Mouse (Mus musculus): ENCODE data around the gene Btbd6. TPM values are rescaled to one million over a fixed set of nuclear protein-coding genes. Genes with fewer than 3 reads are reported as not detected.

The Btbd6 gene
- total RNA-seq, 2 experiments from 2014 or later, result 18.4 to 19.4 TPM

GRCm38 (mm10) chr12:113004993-113005392 is 28.7 kb downstream of the Btbd6 start:
- DNase-seq (ENCODE audit: low spot score in 2 of 2), result peak in 1 of 2 experiments; percentile 50

GRCm38 (mm10) chr12:113011702-113012360 is 35.5 kb downstream of the Btbd6 start:
- DNase-seq (ENCODE audit: low spot score in 2 of 2), result no peak

GRCm38 (mm10) chr12:113012443-113012842 is 36.2 kb downstream of the Btbd6 start:
- DNase-seq (ENCODE audit: low spot score in 2 of 2), result no peak

- DNase-seq (ENCODE audit: low spot score in 2 of 2), result peak in 1 of 2 experiments; percentile 64
Measured at GRCm38 (mm10) chr12:113013021-113013491, 36.8 kb downstream of the Btbd6 start.

GRCm38 (mm10) chr12:113013604-113014558 is 37.6 kb downstream of the Btbd6 start, which contains the start of gene Pacs2:
Pacs2 (plus strand) TSS chr12:113014508.
- peak; percentile 96 to 97 for DNase-seq (ENCODE audit: low spot score in 2 of 2)

- DNase-seq (ENCODE audit: low spot score in 2 of 2), result peak; percentile 36 to 48
Measured at GRCm38 (mm10) chr12:113014561-113015556, 38.6 kb downstream of the Btbd6 start.

- DNase-seq (ENCODE audit: low spot score in 2 of 2), result no peak
Measured at GRCm38 (mm10) chr12:113015956-113016355, 39.7 kb downstream of the Btbd6 start.

- DNase-seq (ENCODE audit: low spot score in 2 of 2), result no peak
Measured at GRCm38 (mm10) chr12:113016976-113017375, 40.7 kb downstream of the Btbd6 start.

GRCm38 (mm10) chr12:113017429-113017984 is 41.2 kb downstream of the Btbd6 start:
- DNase-seq (ENCODE audit: low spot score in 2 of 2), result no peak

GRCm38 (mm10) chr12:113018763-113019162 is 42.5 kb downstream of the Btbd6 start:
- DNase-seq (ENCODE audit: low spot score in 2 of 2), result no peak

- no peak for DNase-seq (ENCODE audit: low spot score in 2 of 2)
Measured at GRCm38 (mm10) chr12:113021488-113021887, 45.2 kb downstream of the Btbd6 start.

- no peak for DNase-seq (ENCODE audit: low spot score in 2 of 2)
Measured at GRCm38 (mm10) chr12:113023082-113023481, 46.8 kb downstream of the Btbd6 start.

- DNase-seq (ENCODE audit: low spot score in 2 of 2), result no peak
Measured at GRCm38 (mm10) chr12:113026557-113026956, 50.3 kb downstream of the Btbd6 start.

- no peak for DNase-seq (ENCODE audit: low spot score in 2 of 2)
Measured at GRCm38 (mm10) chr12:113027495-113027894, 51.2 kb downstream of the Btbd6 start.

GRCm38 (mm10) chr12:113028067-113028466 is 51.8 kb downstream of the Btbd6 start:
- peak in 1 of 2 experiments; percentile 55 for DNase-seq (ENCODE audit: low spot score in 2 of 2)

Other genes with a start within 250 kb of the Btbd6 start
- 10 to 100 TPM; 12.5 TPM for gene Pld4, start 215.8 kb upstream of the Btbd6 start, total RNA-seq (2021)
- 10 to 100 TPM; 26.7 to 32.1 TPM for gene Ahnak2, start 173.8 kb upstream of the Btbd6 start, total RNA-seq (2021)
- 1 to 10 TPM in 1 of 2 experiments, under 1 TPM in 1; 0.96 to 1.4 TPM for gene Clba1, start 167.5 kb upstream of the Btbd6 start, total RNA-seq (2021)
- 10 to 100 TPM; 17.1 to 20.6 TPM for gene Cdca4, start 147.1 kb upstream of the Btbd6 start, total RNA-seq (2021)
- under 1 TPM; 0.10 to 0.18 TPM for gene Gpr132, start 108.3 kb upstream of the Btbd6 start, total RNA-seq (2021)
- 10 to 100 TPM; 60.4 to 60.8 TPM for gene Jag2, start 46.7 kb upstream of the Btbd6 start, total RNA-seq (2021)
- gene Nudt14, start 34.4 kb upstream of the Btbd6 start, total RNA-seq (2021), result 10 to 100 TPM; 23.7 to 27.2 TPM
- gene Brf1, start 24.2 kb downstream of the Btbd6 start, total RNA-seq (2021), result 10 to 100 TPM; 44.2 to 52.2 TPM
- gene Pacs2, start 38.0 kb downstream of the Btbd6 start, total RNA-seq (2021), result 10 to 100 TPM; 81.4 to 82.4 TPM
- gene Tex22, start 98.0 kb downstream of the Btbd6 start, total RNA-seq (2021), result 1 to 10 TPM in 1 of 2 experiments, under 1 TPM in 1; 0.65 to 1.0 TPM
- 10 to 100 TPM; 68.8 to 71.8 TPM for gene Mta1, start 121.8 kb downstream of the Btbd6 start, total RNA-seq (2021)
- gene Crip2, start 163.8 kb downstream of the Btbd6 start, total RNA-seq (2021), result 100 to 1,000 TPM; 141 to 153 TPM
- gene Crip1, start 169.8 kb downstream of the Btbd6 start, total RNA-seq (2021), result 100 to 1,000 TPM; 331 to 336 TPM
- 1 to 10 TPM; 6.4 TPM for gene Tedc1, start 179.9 kb downstream of the Btbd6 start, total RNA-seq (2021)
- 1 to 10 TPM; 2.5 to 3.4 TPM for gene Tmem121, start 209.4 kb downstream of the Btbd6 start, total RNA-seq (2021)